Mouse (Mus musculus) heart, adult 2 months (tissue): ENCODE results near the gene Il18rap. TPM values are rescaled to one million over a fixed set of nuclear protein-coding genes. Genes with fewer than 3 reads are reported as not detected.

ENCODE experiments used
- DNase-seq, 2 experiments: peaks; one replicate each; pipeline ENCODE4 v3.0.0; 2021
- H3K27ac ChIP-seq: fragments of 200-600 bp; 2 replicates; pipeline ENCODE4 v1.8.1; 2022
- H3K27me3 ChIP-seq: fragments of 200-500 bp; 2 replicates; pipeline ENCODE4 v1.6.1; 2012; ENCODE audit warnings: mild to moderate bottlenecking, low read length, inconsistent platforms, mixed read lengths; ENCODE audit not compliant: control insufficient read depth, insufficient read depth
- H3K36me3 ChIP-seq: fragments of 200-500 bp; 2 replicates; pipeline ENCODE4 v1.6.1; 2012; ENCODE audit warnings: low read length, inconsistent platforms; ENCODE audit not compliant: control insufficient read depth, insufficient read depth
- H3K4me1 ChIP-seq: fragments of 200-500 bp; 2 replicates; pipeline ENCODE4 v1.6.1; 2011; ENCODE audit warnings: low read length; ENCODE audit not compliant: control insufficient read depth, insufficient read depth
- H3K4me3 ChIP-seq: fragments of 200-600 bp; 2 replicates; pipeline ENCODE4 v1.8.1; 2022
- H3K79me2 ChIP-seq: fragments of 200-500 bp; replicated peaks from 2 replicates; pipeline ENCODE4 v1.6.1; 2012; ENCODE audit warnings: mild to moderate bottlenecking, inconsistent platforms, low read length, moderate library complexity, mixed read lengths; ENCODE audit not compliant: control insufficient read depth, insufficient read depth
- H3K9ac ChIP-seq: fragments of 200-500 bp; 2 replicates; pipeline ENCODE4 v1.6.1; 2012; ENCODE audit warnings: low read depth, mild to moderate bottlenecking, control low read depth, inconsistent platforms, low read length, mixed read lengths
- CTCF ChIP-seq: fragments of 200-600 bp; IDR thresholded peaks from 2 replicates; pipeline ENCODE4 v1.8.1; 2022; ENCODE audit warnings: antibody characterized with exemption, mild to moderate bottlenecking, moderate library complexity
- EP300 ChIP-seq: fragments of 200-500 bp; IDR thresholded peaks from 2 replicates; pipeline ENCODE4 v1.6.1; 2011; ENCODE audit warnings: low read depth, low read length, control low read depth; ENCODE audit not compliant: insufficient read depth
- POLR2A ChIP-seq: fragments of 200-500 bp; IDR thresholded peaks from 2 replicates; pipeline ENCODE4 v1.6.1; 2011; ENCODE audit warnings: mild to moderate bottlenecking, low read depth, low read length, control low read depth; ENCODE audit not compliant: insufficient read depth
- WGBS: fragments of 180-500 bp; shearing (Covaris S2); methylation state at CpG from one replicate; pipeline ENCODE4 v1.1.7; 2018; 5-methylcytosine and 5-hydroxymethylcytosine counted together
- intact Hi-C: fragments of 180-260 bp; cut with DNase I; formaldehyde crosslinking; loops from one replicate; pipeline ENCODE4 v1.15.1; 2025
- polyA plus RNA-seq: library from polyadenylated mRNA; depleted of rRNA; stranded (reverse); fragments of >200 nt; gene quantifications from 2 replicates; pipeline ENCODE4 v1.2.3, GENCODE M21; 2012
- total RNA-seq, 2 experiments: library from RNA; stranded (reverse); gene quantifications; 2 replicates each; pipeline ENCODE4 v1.2.3; 2021

Gene Il18rap
- total and polyA plus RNA-seq, 3 experiments = 0.16 to 0.41 TPM; not detected in 1

DNA sequence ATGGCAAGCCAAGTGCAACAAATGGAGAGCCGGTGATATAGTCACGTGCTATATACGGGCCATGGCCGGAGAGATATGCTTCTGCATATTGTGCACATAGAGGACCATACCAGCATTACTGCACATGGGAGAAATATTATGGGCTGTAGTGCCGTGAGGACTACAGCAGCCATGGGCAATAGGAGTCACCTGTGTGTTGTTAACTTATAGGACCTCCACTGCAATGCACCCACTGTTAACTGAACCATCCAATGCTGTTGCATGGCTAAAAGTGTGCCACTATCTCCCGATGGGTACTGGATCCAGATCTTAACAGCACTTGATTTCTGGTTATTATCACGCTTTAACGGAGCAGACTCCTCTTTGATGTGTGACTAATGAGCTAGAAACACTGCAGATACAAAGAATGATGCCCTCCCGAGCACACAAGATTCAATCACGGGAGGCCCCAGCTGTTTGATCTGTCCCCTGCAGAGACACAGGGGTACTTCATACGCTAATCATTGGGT lies 32.0 kb downstream of the Il18rap start:
- intact Hi-C loops = no loop called here
- TF ChIP-seq EP300 (no peak), POLR2A (no peak), CTCF (no peak)
- no peaks in the 10 kb centered on the region for H3K4me1 ChIP-seq
- H3K4me3 ChIP-seq = no peak overlapping the region
- no peak overlapping the region for H3K9ac ChIP-seq
- H3K36me3 ChIP-seq = no peaks in the 10 kb centered on the region
- 81% methylated on average over 11 of the region's 11 CpGs for WGBS
- DNase-seq = no peak
- 0 out of 2 replicates have a peak, but pooled peaks cover 2% of the 10 kb centered on the region for H3K27me3 ChIP-seq
- no peaks in the 10 kb centered on the region for H3K79me2 ChIP-seq
- H3K27ac ChIP-seq = no peak overlapping the region

GRCm38 (mm10) chr1:40547762-40548161 lies 32.6 kb downstream of the Il18rap start:
- intact Hi-C loops = no loop called here

DNA sequence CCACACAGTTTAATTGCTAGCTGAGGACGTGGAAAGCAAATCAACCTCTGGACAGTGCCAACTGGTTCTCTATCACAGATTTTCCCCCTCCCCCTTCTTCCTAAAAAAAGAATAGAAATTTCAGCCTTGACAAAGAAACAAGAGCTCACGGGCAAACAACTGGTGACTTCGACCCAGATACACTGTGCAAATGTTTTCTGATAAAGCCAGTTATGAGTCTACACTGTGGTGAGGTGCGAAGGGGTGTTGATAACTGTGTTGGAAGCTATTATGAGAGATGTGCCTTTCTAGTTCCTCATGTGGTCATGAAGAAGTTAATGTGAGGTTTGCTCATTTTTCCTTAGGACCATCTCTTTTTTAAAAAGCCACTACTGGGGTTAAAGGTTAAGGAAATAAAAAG lies 54.2 kb downstream of the Il18rap start:
- H3K36me3 ChIP-seq = no peaks in the 10 kb centered on the region
- intact Hi-C loops = no loop called here
- 46% methylated on average over 4 of the region's 4 CpGs for WGBS

More at GRCm38 (mm10) chr1:40547762-40548161, 32.6 kb downstream of the Il18rap start:
- H3K4me3 ChIP-seq = no peak overlapping the region
- 0 out of 2 replicates have a peak, but pooled peaks cover 2% of the 10 kb centered on the region for H3K27me3 ChIP-seq
- no peaks in the 10 kb centered on the region for H3K4me1 ChIP-seq
- WGBS = 60% methylated on average over 10 of the region's 10 CpGs
- no peak for DNase-seq
- no peaks in the 10 kb centered on the region for H3K36me3 ChIP-seq
- H3K27ac ChIP-seq = no peak overlapping the region
- TF ChIP-seq EP300 (no peak), CTCF (no peak), POLR2A (no peak)
- no peaks in the 10 kb centered on the region for H3K79me2 ChIP-seq
- H3K9ac ChIP-seq = no peak overlapping the region

DNA sequence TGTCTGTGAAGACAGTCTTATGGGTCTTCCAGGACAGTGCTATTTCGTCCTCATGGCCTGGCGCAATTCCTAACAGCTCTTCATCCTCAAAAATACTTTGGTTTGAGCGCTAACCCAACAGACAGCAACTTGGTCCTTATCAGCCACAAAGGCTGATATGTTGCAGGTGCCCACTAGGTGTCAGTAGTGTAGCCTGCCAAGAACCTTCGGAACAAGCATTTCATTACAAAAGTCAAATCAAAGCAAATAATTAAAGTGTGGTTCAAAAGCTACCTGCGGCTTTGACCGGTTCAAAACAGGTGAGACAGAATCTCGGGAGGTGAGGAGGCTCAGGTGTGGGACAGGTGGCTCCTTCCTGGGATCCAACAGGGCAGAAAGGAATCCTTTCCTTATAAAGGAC lies 64.6 kb downstream of the Il18rap start, which contains the start of gene Slc9a4:
Slc9a4 (plus strand) TSS at position 298 of the 400 bp plus-strand sequence.
- Histone ChIP-seq H3K9ac (no peak within 1 kb of the TSS), H3K27ac (no peak within 1 kb of the TSS), H3K4me3 (no peak within 1 kb of the TSS), H3K79me2 (no peaks in the 10 kb centered on the region), H3K4me1 (no peaks in the 10 kb centered on the region), H3K27me3 (no peaks in the 10 kb centered on the region), H3K36me3 (no peaks in the 10 kb centered on the region)
- TF ChIP-seq CTCF (peak; percentile 83), POLR2A (no peak), EP300 (no peak)
- intact Hi-C loops = loop anchor here (1.0 to 5.0 kb wide), 2 partner anchors 78 to 98 kb away; no protein-coding TSS in a partner anchor
- 9% methylated on average over 7 of the region's 7 CpGs for WGBS
- DNase-seq = no peak

More for the DNA sequence above, 54.2 kb downstream of the Il18rap start:
- no peak for DNase-seq
- H3K9ac ChIP-seq = no peak overlapping the region
- H3K27ac ChIP-seq = no peak overlapping the region
- TF ChIP-seq EP300 = no peak
- no peak for TF ChIP-seq POLR2A
- no peak for TF ChIP-seq CTCF
- H3K4me1 ChIP-seq = no peaks in the 10 kb centered on the region
- H3K27me3 ChIP-seq = no peaks in the 10 kb centered on the region
- no peaks in the 10 kb centered on the region for H3K79me2 ChIP-seq
- no peak overlapping the region for H3K4me3 ChIP-seq

DNA sequence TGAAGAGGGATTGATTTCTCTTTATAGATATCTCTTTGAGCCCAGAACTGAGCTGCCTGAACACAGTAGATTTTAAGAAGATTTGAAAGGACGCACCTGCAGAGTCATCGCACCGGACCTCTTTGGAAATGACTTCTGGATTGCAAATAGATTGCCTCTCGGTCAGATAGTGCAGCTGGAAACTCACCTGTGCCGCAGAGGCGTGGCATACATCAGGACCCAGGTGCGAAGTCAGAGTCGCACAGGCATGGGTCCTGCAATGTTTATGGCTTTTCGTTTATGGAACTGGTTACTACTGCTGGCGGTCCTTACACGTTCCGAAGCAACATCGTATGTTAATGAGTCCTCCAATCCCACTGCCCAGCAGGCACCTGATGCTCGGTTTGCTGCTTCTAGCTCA lies 65.1 kb downstream of the Il18rap start:
- no peak for DNase-seq
- no peaks in the 10 kb centered on the region for H3K4me1 ChIP-seq
- H3K27me3 ChIP-seq = no peaks in the 10 kb centered on the region
- 69% methylated on average over 14 of the region's 14 CpGs for WGBS
- intact Hi-C loops = no loop called here
- no peak overlapping the region for H3K27ac ChIP-seq
- no peak overlapping the region for H3K4me3 ChIP-seq
- TF ChIP-seq POLR2A (no peak), CTCF (no peak), EP300 (no peak)
- no peak overlapping the region for H3K9ac ChIP-seq
- H3K79me2 ChIP-seq = no peaks in the 10 kb centered on the region
- no peaks in the 10 kb centered on the region for H3K36me3 ChIP-seq

DNA sequence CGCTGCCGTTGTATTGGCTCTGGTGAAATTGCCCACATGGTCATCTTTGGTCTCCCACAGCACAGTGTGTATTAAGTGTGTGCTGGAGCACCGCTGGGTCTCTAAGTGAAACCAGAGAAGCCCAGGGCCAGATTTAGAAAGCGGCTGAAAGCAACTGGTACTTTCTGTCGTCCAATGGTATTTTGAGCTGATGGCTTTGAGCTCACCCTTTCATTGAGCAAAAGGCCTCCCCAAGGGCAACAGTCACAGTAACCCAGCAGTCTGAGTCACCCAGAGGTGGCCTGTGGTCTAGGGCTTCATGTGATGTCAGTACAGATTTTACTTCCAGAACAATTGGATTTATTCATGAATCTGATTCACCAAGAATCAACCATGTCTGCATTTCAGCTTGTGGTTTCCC lies 71.6 kb downstream of the Il18rap start:
- WGBS = 68% methylated on average over 5 of the region's 5 CpGs
- no peak for TF ChIP-seq CTCF
- TF ChIP-seq EP300 = no peak
- no peak for TF ChIP-seq POLR2A
- intact Hi-C loops = loop anchor here (5.0 kb wide), 1 partner anchor 181 kb away; no protein-coding TSS in a partner anchor
- H3K4me1 ChIP-seq = no peaks in the 10 kb centered on the region; the same call in 1 of the 2 replicates
- no peak overlapping the region for H3K4me3 ChIP-seq
- H3K9ac ChIP-seq = no peak overlapping the region
- no peaks in the 10 kb centered on the region for H3K27me3 ChIP-seq
- no peak overlapping the region for H3K27ac ChIP-seq
- H3K79me2 ChIP-seq = no peaks in the 10 kb centered on the region
- DNase-seq = no peak
- no peaks in the 10 kb centered on the region for H3K36me3 ChIP-seq
